ENCODE assay signal across 8 mouse cellular contexts in the genomic region with DNA sequence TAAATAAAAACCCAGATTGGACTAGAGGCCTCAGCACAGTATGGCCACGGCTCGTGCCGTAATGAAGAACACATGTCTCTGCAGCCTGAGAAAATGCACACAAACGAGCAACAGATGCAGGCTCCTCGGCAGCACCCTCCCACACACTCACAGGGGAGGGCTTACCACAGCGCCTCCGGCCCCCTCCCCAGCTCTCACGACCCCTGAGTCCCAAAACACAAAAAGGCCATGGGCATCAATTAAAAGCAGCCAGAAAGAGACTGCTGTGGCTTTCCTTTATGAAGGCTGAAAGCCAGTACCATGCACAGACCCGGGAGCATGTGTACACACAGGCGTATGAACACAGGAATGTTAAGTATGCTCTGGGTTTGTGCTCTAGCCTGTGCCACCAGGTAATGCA.
DNase-seq lines count a peak whose midpoint lies in the region; ATAC-seq and TF ChIP-seq lines count a peak whose summit lies in the region.

No protein-coding gene starts in this region.

- H3K9ac ChIP-seq in heart, embryonic 15.5 days = no peak overlapping the region
- peak overlapping the region; percentile 19; the same call in 1 of the 2 replicates for H3K9ac ChIP-seq in forebrain, postnatal 0 days
- H3K9ac ChIP-seq in midbrain, embryonic 13.5 days (replicated peaks) = no peak overlapping the region; the same call in 1 of the 2 replicates

- no peaks in the 10 kb centered on the region for H3K36me3 ChIP-seq in heart, embryonic 15.5 days
- H3K36me3 ChIP-seq in forebrain, postnatal 0 days (ENCODE audit: insufficient read depth) = no peaks in the 10 kb centered on the region
- H3K36me3 ChIP-seq in midbrain, embryonic 13.5 days = no peaks in the 10 kb centered on the region

- peak overlapping the region; percentile 90 for H3K27ac ChIP-seq in heart, embryonic 15.5 days
- H3K27ac ChIP-seq in forebrain, postnatal 0 days (ENCODE audit: low read depth, low read length) = peak overlapping the region; percentile 57; the same call in 1 of the 2 replicates
- peak overlapping the region; percentile 70 for H3K27ac ChIP-seq in midbrain, embryonic 13.5 days

- H3K27me3 ChIP-seq in heart, embryonic 15.5 days = no peaks in the 10 kb centered on the region
- H3K27me3 ChIP-seq in Patski = no peaks in the 10 kb centered on the region
- H3K27me3 ChIP-seq in forebrain, postnatal 0 days (ENCODE audit: insufficient read depth, low read length) = no peaks in the 10 kb centered on the region
- H3K27me3 ChIP-seq in midbrain, embryonic 13.5 days = no peaks in the 10 kb centered on the region

- CTCF ChIA-PET in Patski (lab: Charles Lee) = interaction anchor here (1.4 to 1.6 kb wide), 3 partner anchors 26 to 44 kb away, joined by 3 read pairs; no protein-coding TSS in a partner anchor

- no peaks in the 10 kb centered on the region for H3K9me3 ChIP-seq in heart, embryonic 15.5 days (replicated peaks)
- H3K9me3 ChIP-seq in forebrain, postnatal 0 days (ENCODE audit: low read length) = no peaks in the 10 kb centered on the region
- H3K9me3 ChIP-seq in midbrain, embryonic 13.5 days = no peaks in the 10 kb centered on the region

- H3K4me1 ChIP-seq in heart, embryonic 15.5 days (replicated peaks) = peaks cover 83% of the 10 kb centered on the region
- H3K4me1 ChIP-seq in forebrain, postnatal 0 days (ENCODE audit: insufficient read depth) = peaks cover 46% of the 10 kb centered on the region
- peaks cover 89% of the 10 kb centered on the region for H3K4me1 ChIP-seq in midbrain, embryonic 13.5 days (replicated peaks)

- H3K4me3 ChIP-seq in heart, embryonic 15.5 days = no peak overlapping the region
- H3K4me3 ChIP-seq in forebrain, postnatal 0 days (ENCODE audit: low read depth, low read length) = no peak overlapping the region
- H3K4me3 ChIP-seq in midbrain, embryonic 13.5 days (replicated peaks) = no peak overlapping the region

- POLR2A ChIA-PET in Patski (lab: Charles Lee) = no interaction called here

- WGBS in heart, embryonic 15.5 days = 38% methylated on average over 10 of the region's 10 CpGs
- 11% methylated on average over 10 of the region's 10 CpGs for WGBS in forebrain, postnatal 0 days
- WGBS in midbrain, embryonic 13.5 days = 22% methylated on average over 10 of the region's 10 CpGs

- H3K4me2 ChIP-seq in heart, embryonic 15.5 days = no peak overlapping the region
- H3K4me2 ChIP-seq in forebrain, postnatal 0 days (ENCODE audit: low read depth) = no peak overlapping the region
- H3K4me2 ChIP-seq in midbrain, embryonic 13.5 days (replicated peaks) = no peak overlapping the region

- ATAC-seq in heart, embryonic 15.5 days (replicated peaks; ENCODE audit: insufficient number of reproducible peaks, insufficient read depth, low FRiP score, low read depth) = no peak
- ATAC-seq in Patski = peak; percentile 37
- peak; percentile 53; the same call in 1 of the 2 replicates for ATAC-seq in forebrain, postnatal 0 days
- ATAC-seq in midbrain, embryonic 13.5 days = peak; percentile 28
- ATAC-seq in cerebellum, adult (ENCODE audit: insufficient number of reproducible peaks, low FRiP score, low TSS enrichment) = no peak

- in situ Hi-C loops in Patski (cut with MboI; ENCODE audit: low pct_unique_long_range_greater_than_20kb) = no loop called here

- no peak for TF ChIP-seq CTCF in Patski (IDR thresholded peaks at IDR 0.05)
- no peak for TF ChIP-seq CTCF in forebrain, postnatal 0 days (IDR thresholded peaks at IDR 0.05; ENCODE audit: low read depth)

- no peak for DNase-seq in heart, postnatal 4 days
- no peak for DNase-seq in Patski (ENCODE audit: low read depth, low spot score)
- DNase-seq in forebrain, postnatal 0 days = peak; percentile 59
- no peak for DNase-seq in layer of hippocampus, adult 9-10 months (ENCODE audit: low spot score)
- no peak for DNase-seq in layer of hippocampus, postnatal 25 days (ENCODE audit: extremely low spot score in 1 of 2, low spot score in 1 of 2)

Comparison
In these comparisons a context has a peak if more than half of its experiments do, and no peak if none do; other contexts are left out.
1. ATAC-seq: peak in Patski (single experiment), forebrain, postnatal 0 days (single experiment) and midbrain, embryonic 13.5 days (single experiment); none in heart, embryonic 15.5 days (single experiment) and cerebellum, adult (single experiment).
2. Peak in every context shown above with its lines, with median percentiles within 50 percentile points of each other: H3K27ac ChIP-seq.